Mouse (Mus musculus) neural tube, embryonic 11.5 days (tissue): ENCODE measurements around the gene Bcl2l2. TPM values are rescaled to one million over a fixed set of nuclear protein-coding genes. Genes with fewer than 3 reads are reported as not detected.
A peak's percentile ranks its signal among the peaks of the same experiment; 100 is the strongest.

Experiments
- ATAC-seq: fragments of 200-750 bp; cut with Nextera tagmentation; 2 replicates; pipeline ENCODE4 v1.8.0; 2017; ENCODE audit warnings: moderate number of reproducible peaks, mild to moderate bottlenecking, moderate TSS enrichment, moderate library complexity; ENCODE audit not compliant: insufficient read depth, low FRiP score, low TSS enrichment
- DNase-seq: peaks from one replicate; pipeline ENCODE4 v3.0.0-alpha.2; 2015; ENCODE audit warnings: low spot score
- H3K27ac ChIP-seq: fragments of 300-500 bp; sonication (generic); 2 replicates; pipeline ENCODE4 v1.5.1; 2014; ENCODE audit warnings: low read depth, mild to moderate bottlenecking, low read length
- H3K27me3 ChIP-seq: fragments of 300-500 bp; sonication (generic); 2 replicates; pipeline ENCODE4 v1.6.1; 2014; ENCODE audit warnings: mild to moderate bottlenecking, low read length, mixed read lengths; ENCODE audit not compliant: control insufficient read depth, insufficient read depth
- H3K36me3 ChIP-seq: fragments of 300-500 bp; sonication (generic); 2 replicates; pipeline ENCODE4 v1.6.1; 2014; ENCODE audit warnings: mild to moderate bottlenecking, low read length, moderate library complexity, mixed read lengths; ENCODE audit not compliant: control insufficient read depth, insufficient read depth
- H3K4me1 ChIP-seq: fragments of 300-500 bp; sonication (generic); 2 replicates; pipeline ENCODE4 v1.6.1; 2014; ENCODE audit warnings: low read length, mixed read lengths; ENCODE audit not compliant: control insufficient read depth, insufficient read depth
- H3K4me2 ChIP-seq: fragments of 300-500 bp; sonication (generic); 2 replicates; pipeline ENCODE4 v1.6.1; 2014; ENCODE audit warnings: low read depth, mild to moderate bottlenecking, moderate library complexity
- H3K4me3 ChIP-seq: fragments of 300-500 bp; sonication (generic); 2 replicates; pipeline ENCODE4 v1.5.1; 2014; ENCODE audit warnings: low read depth, low read length
- H3K9ac ChIP-seq: fragments of 300-500 bp; sonication (generic); 2 replicates; pipeline ENCODE4 v1.6.1; 2014; ENCODE audit warnings: mild to moderate bottlenecking, low read length
- H3K9me3 ChIP-seq: fragments of 300-500 bp; sonication (generic); 2 replicates; pipeline ENCODE4 v1.6.1; 2016; ENCODE audit warnings: low read length; ENCODE audit not compliant: control insufficient read depth
- WGBS: fragments of 180-500 bp; shearing (Covaris S2); extraction: QIAGEN DNeasy Blood & Tissue Kit; methylation state at CpG from one replicate; pipeline ENCODE4 v1.1.7; 2014; 5-methylcytosine and 5-hydroxymethylcytosine counted together
- polyA plus RNA-seq: library from polyadenylated mRNA; unstranded; fragments of >200 nt; fragmentation: Nextera tagmentation; extraction: Ambion mirVana; gene quantifications from 2 replicates; pipeline ENCODE4 v1.2.1, GENCODE M21; 2014

Bcl2l2 gene
- polyA plus RNA-seq, 1 experiment from 2014 or later, result 2.9 TPM

DNA sequence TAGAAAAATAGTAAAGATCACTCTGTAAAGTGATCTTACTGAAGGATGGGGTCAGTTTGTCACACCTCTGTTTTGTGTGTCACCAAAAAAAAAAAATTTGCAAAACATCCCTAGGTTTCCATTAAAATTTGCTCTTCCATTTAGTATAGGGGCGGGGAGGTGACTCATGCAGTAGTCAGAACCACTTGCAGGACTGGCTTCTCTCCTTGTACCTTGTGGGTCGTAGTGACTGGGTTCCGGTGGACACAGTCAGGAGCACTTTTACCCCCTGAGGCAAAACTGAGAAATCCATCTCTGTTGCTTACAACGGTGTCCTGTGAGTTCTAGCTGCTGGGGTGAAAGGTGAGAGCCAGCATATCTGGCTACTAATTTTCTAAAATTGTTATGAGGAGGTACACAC lies 20.5 kb downstream of the Bcl2l2 start:
- Histone ChIP-seq H3K4me1 (no peaks in the 10 kb centered on the region), H3K4me3 (no peak overlapping the region), H3K4me2 (no peak overlapping the region), H3K9ac (no peak overlapping the region), H3K27ac (no peak overlapping the region), H3K36me3 (peaks cover 8% of the 10 kb centered on the region), H3K9me3 (no peaks in the 10 kb centered on the region), H3K27me3 (no peaks in the 10 kb centered on the region)
- ATAC-seq, result no peak
- no peak for DNase-seq
- 98% methylated on average over 4 of the region's 4 CpGs for WGBS

DNA sequence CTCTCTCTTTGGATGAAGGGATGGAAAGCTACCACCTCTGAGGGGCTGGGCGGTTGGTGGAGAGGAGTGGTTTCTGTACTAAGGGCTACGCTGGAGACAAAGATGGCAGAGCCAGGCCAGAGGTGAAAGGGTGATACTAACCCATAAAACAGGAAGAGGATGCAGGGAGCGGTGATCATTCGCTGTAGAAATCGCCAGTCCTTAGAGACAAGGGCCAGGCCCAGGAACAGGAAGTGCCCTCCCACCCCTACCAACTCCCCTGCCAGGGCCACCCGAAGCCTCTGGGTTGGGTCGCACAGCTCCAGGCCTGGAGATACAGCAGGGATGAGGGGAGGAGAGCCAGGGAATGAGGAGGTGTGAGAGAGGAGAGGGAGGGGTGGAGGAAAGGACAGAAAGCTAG lies 25.5 kb downstream of the Bcl2l2 start:
- no peaks in the 10 kb centered on the region for H3K27me3 ChIP-seq
- peak overlapping the region; percentile 29; the same call in 1 of the 2 replicates for H3K9ac ChIP-seq
- no peak overlapping the region for H3K4me2 ChIP-seq
- no peak overlapping the region for H3K4me3 ChIP-seq
- H3K36me3 ChIP-seq, result peaks cover 10% of the 10 kb centered on the region
- 78% methylated on average over 7 of the region's 7 CpGs for WGBS
- no peak overlapping the region for H3K27ac ChIP-seq
- H3K9me3 ChIP-seq, result no peaks in the 10 kb centered on the region
- DNase-seq (no peak), ATAC-seq (no peak)
- H3K4me1 ChIP-seq, result peaks cover 5% of the 10 kb centered on the region

DNA sequence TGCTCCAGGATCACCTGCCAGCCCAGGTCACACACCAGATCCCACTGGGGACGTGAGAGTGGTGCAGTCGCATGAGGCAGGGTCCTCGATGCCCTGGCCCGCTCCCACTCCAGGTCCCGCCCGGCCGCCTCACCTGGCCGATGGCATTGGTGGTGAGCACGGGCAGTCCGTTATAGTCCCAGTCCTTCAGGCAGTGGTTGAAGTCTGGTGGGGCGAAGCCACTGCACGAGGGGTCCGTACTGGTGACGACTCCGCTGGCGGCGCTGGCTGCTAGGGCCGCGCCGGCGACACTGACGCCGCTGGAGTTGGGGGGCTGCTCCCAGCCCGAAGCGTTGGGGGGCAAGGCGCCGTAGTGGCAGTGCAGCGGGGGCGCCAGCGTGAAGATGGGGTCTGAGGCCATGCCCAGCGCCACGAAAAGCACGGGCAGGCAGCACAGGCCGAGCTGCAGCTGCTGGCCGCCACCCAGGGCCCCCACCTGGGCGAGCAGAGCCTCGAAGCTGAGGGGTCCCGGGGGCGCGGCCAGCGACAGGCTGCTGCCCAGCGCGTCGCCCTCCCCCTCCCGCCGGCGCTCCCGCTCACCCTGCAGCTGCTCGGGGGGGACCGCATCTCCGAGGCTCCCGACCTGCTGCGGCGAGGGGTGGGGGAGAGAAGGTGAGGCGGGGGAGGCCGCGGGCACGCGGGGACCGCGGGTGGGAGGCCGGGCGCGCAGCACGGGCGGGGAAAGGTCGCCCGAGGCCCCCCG lies 29.1 kb downstream of the Bcl2l2 start:
- Histone ChIP-seq H3K27ac (peak overlapping the region; percentile 54), H3K36me3 (peaks cover 7% of the 10 kb centered on the region; the same call in 1 of the 2 replicates), H3K9ac (peak overlapping the region; percentile 92), H3K4me2 (peak overlapping the region; percentile 100), H3K4me1 (peaks cover 6% of the 10 kb centered on the region), H3K4me3 (peak overlapping the region; percentile 90), H3K9me3 (no peaks in the 10 kb centered on the region), H3K27me3 (no peaks in the 10 kb centered on the region)
- 3% methylated on average over 54 of the region's 69 CpGs for WGBS
- DNase-seq (no peak), ATAC-seq (peak; percentile 68)

DNA sequence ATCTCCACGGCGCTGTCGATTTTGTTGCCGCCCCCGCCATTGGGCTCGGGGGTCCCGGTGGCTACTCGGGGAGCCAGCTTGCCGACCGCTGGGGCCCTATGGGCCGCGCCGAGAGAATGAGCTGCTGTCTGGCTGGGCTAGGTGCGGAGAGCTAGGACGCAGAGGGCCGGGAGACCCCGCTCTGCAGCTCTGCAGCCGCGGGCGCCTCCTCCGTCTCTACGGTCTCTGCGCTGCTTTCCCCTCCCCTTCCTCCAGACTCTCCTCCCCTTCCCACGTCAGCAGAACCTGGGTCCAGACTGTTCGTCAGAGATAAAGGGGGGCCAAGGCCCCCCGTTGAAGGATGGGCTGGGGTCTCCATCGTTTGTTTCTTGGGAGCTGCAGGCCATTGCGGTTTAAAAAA lies 29.7 kb downstream of the Bcl2l2 start, which contains the start of gene Slc22a17:
Slc22a17 (minus strand) TSS at position 247 of the 400 bp plus-strand sequence.
- peak within 1 kb of the TSS; percentile 90 for H3K4me3 ChIP-seq
- under 1% methylated on average over 28 of the region's 28 CpGs for WGBS
- H3K27me3 ChIP-seq, result no peaks in the 10 kb centered on the region
- peak within 1 kb of the TSS; percentile 92 for H3K9ac ChIP-seq
- peak; percentile 87 for DNase-seq
- H3K27ac ChIP-seq, result peak within 1 kb of the TSS; percentile 54
- peaks cover 7% of the 10 kb centered on the region; the same call in 1 of the 2 replicates for H3K36me3 ChIP-seq
- peak; percentile 89 for ATAC-seq
- no peaks in the 10 kb centered on the region for H3K9me3 ChIP-seq
- H3K4me2 ChIP-seq, result peak within 1 kb of the TSS; percentile 100
- H3K4me1 ChIP-seq, result peaks cover 6% of the 10 kb centered on the region

DNA sequence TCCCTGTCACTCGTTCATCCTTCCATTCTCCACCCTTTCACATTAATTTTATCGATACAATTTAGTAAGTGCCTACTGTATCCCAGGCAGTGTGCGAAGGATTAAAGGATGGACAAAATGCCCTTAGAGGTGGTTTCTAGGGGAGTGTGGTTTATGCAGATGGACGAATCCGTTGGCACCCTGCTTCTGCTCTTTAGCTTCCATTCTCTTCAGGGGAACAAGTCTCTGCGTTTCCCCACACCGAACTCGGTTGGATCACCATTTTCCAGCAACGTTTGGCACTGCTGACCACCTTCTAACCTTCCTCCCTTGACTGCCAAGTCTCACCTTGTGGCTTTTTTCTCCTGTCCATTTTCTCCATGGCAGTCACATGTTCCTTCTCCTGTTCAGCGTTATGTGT lies 30.2 kb downstream of the Bcl2l2 start:
- Histone ChIP-seq H3K4me3 (peak overlapping the region; percentile 90), H3K36me3 (peaks cover 7% of the 10 kb centered on the region; the same call in 1 of the 2 replicates), H3K9ac (peak overlapping the region; percentile 92), H3K4me2 (peak overlapping the region; percentile 100), H3K27me3 (no peaks in the 10 kb centered on the region), H3K4me1 (peaks cover 6% of the 10 kb centered on the region), H3K9me3 (no peaks in the 10 kb centered on the region), H3K27ac (peak overlapping the region; percentile 54)
- ATAC-seq (no peak), DNase-seq (no peak)
- 17% methylated on average over 10 of the region's 10 CpGs for WGBS

DNA sequence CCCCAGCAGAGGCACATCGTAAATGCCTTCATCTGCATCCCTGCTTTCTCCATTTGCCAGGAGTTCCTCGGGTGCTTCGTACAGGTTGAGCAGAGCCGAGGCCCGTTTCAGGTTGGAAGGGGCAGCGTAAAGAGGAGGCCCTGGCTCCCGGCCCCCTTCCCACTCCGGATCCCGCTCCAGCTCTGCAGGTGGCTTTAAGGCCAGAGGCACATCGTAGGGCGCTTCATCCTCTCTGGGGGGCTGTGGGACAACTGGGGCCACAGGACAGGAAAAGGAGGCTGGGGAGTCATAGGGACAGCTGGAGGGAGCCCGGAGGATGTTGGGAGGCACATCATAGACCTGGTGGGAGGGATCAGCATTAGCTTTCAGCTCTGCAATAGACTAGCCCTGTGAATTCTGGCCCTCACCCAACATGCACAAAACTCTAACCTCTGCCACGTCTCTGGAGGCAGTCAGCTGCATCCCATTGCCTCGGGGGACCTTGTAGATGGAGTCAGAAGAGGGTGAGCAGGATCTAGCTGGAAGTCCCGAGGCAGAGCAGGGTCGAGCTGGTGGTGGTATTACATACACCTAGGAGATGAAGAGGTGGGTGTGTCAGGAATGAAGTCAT lies 37.0 kb downstream of the Bcl2l2 start:
- H3K4me2 ChIP-seq, result no peak overlapping the region
- peaks cover 8% of the 10 kb centered on the region for H3K4me1 ChIP-seq
- DNase-seq (no peak), ATAC-seq (no peak)
- H3K27ac ChIP-seq, result no peak overlapping the region
- no peaks in the 10 kb centered on the region for H3K27me3 ChIP-seq
- H3K9ac ChIP-seq, result no peak overlapping the region
- 0 out of 2 replicates have a peak, but pooled peaks cover 2% of the 10 kb centered on the region for H3K9me3 ChIP-seq
- 96% methylated on average over 16 of the region's 16 CpGs for WGBS
- H3K36me3 ChIP-seq, result peaks cover 23% of the 10 kb centered on the region
- H3K4me3 ChIP-seq, result no peak overlapping the region

DNA sequence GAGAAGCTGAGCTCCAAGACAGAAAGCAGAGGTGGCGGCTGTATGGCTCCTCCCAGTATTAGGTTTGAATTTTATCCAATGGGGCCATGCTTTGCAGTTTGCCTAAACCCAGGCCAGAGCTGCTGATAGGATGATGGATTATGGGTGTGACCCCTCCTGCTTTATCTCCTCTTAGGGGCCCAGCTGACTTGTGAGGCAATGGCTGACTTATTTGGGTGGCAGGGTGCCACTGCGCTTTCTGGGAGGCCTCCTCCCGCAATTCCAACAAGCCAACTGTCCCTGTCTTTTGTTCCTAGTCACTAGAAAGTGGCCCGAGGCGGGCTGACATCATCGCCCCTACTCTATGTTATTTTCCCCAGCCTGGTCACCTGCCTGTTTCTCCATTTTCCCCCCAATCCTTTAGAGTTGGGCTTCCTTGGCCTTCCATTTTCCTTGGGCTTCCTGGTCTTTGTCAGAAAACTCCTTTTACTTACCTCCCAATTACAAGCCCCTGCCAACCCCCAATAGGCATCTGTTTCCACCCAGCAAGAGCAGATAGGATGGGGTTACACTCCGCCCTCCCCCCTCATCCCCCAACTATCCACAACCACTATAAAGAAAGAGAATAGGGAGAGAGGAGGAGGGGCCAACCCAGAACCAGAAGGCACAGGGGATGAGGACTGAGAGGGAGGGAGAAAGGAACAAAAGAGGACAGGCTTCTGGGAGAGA lies 41.6 kb downstream of the Bcl2l2 start:
- 8% methylated on average over 7 of the region's 7 CpGs for WGBS
- Histone ChIP-seq H3K27me3 (no peaks in the 10 kb centered on the region), H3K4me1 (peaks cover 24% of the 10 kb centered on the region), H3K4me3 (peak overlapping the region; percentile 51), H3K9me3 (0 out of 2 replicates have a peak, but pooled peaks cover 2% of the 10 kb centered on the region), H3K9ac (peak overlapping the region; percentile 95), H3K36me3 (peaks cover 13% of the 10 kb centered on the region), H3K4me2 (peak overlapping the region; percentile 95), H3K27ac (peak overlapping the region; percentile 96)
- ATAC-seq (peak; percentile 62), DNase-seq (peak; percentile 59)

DNA sequence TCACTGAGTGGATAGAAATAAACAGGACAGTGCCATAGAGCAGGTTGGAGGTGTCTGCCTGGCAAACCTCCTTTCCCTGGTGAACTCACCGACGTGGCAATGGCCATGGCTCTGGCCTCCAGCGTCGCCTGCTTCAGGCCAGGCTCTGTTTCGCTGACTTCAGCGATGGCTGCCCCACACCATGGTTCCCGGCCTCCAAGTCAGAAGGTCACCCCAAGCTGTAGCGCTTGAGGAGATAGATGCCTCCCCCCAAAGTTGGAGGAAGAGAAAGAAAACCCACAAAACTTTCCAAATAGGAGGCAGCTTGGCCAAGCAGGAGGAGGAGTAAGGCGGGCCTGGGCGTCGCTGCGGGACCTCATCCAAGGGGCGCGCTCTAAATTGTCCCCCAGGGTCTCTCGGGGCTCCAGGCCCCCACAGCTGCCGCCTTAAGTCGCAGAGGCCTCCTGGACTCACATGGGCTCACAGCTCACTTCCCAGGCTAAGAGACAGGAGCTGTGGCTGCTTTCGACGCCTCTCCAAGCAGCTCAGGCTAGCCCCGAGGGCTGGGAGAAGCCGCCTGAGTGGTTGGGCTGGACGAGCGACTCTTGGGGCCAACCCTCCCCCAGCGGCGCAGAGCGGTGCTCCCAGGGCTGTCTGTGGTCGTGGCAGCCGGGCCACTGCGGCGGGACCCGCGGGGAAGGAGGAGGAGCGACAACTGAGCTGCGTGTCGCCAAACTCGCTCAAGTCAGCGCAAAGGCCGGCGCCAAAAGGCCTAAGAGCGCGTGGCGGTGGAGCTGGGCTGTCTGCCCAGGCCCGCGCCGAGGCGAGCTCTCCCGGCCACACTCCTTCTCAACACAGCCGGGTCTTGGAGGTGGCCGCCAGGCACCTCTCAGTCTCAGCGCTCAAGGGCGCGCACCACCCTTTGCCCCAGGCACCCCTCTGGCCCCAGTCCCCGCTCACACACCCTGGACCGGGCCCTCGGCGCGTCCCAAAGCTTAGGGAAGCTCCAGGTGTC lies 42.5 kb downstream of the Bcl2l2 start, which contains the start of gene Efs:
Efs (minus strand) TSS at position 778 of the 994 bp plus-strand sequence.
- peaks cover 24% of the 10 kb centered on the region for H3K4me1 ChIP-seq
- no peaks in the 10 kb centered on the region for H3K27me3 ChIP-seq
- under 1% methylated on average over 50 of the region's 57 CpGs for WGBS
- peak; percentile 59 for ATAC-seq
- peak within 1 kb of the TSS; percentile 96 for H3K27ac ChIP-seq
- H3K36me3 ChIP-seq, result peaks cover 7% of the 10 kb centered on the region
- 0 out of 2 replicates have a peak, but pooled peaks cover 2% of the 10 kb centered on the region for H3K9me3 ChIP-seq
- peak; percentile 77 for DNase-seq
- peak within 1 kb of the TSS; percentile 51 for H3K4me3 ChIP-seq
- H3K9ac ChIP-seq, result peak within 1 kb of the TSS; percentile 95
- H3K4me2 ChIP-seq, result peak within 1 kb of the TSS; percentile 95
